Comparison of ENCODE assay signal across 8 mouse cellular contexts in the genomic region with DNA sequence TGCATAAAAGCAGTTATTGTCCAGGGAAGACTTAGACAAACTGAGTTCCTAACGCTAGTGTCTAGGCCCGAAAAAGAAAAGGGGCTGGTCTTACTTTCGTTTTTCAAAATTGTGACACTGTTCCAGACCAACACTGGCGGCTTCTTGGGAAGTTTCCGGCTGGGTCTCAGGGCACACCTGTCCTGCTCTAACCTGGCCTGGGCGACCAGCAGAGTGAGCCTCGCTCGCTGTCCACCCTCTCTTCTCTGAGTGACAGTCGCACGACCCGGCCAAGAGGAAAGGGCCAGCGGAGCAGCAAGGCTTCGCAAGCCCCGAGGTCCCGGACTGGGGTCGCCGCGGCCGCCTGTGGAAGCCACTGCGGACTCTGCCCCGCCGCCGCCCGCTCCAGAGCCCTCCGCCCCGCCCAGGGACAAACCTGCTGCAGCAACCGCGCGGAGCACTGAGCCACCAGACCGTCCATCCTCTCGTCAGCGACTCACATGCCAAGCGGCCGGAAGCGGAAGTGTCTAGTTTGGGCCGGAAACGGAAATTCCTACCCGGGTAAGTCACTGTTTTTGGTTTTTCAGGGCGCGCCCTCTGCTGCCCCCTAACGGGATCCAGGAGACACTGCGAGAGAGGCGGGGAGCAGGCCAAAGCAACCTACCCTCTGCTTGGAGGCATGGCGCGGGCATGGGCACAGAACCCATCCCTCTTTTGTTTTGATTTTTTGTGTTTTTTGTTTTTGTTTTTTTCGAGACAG. TPM values are rescaled to one million over a fixed set of nuclear protein-coding genes. Genes with fewer than 3 reads are reported as not detected.
DNase-seq lines count a peak whose midpoint lies in the region; ATAC-seq lines count a peak whose summit lies in the region.

A gene (minus strand): TSS at position 485 of the 739 bp plus-strand sequence.

- H3K27me3 ChIP-seq in lung, embryonic 16.5 days (ENCODE audit: control insufficient read depth, insufficient read depth, low read depth, low read length) = no peaks in the 10 kb centered on the region

- peak; percentile 87 to 91 for ATAC-seq in hematopoietic stem cell, adult 5-6 weeks (replicated peaks in 1 of 2; ENCODE audit: insufficient read depth in 1 of 2, low FRiP score in 2 of 2, low TSS enrichment in 1 of 2, low read depth in 1 of 2, poor library complexity in 2 of 2, severe bottlenecking in 2 of 2)
- peak; percentile 88 for ATAC-seq in lung, embryonic 16.5 days (ENCODE audit: low read depth)

- H3K27ac ChIP-seq in lung, embryonic 16.5 days (ENCODE audit: low read length) = no peak within 1 kb of the TSS

- H3K9me3 ChIP-seq in lung, embryonic 16.5 days (ENCODE audit: control insufficient read depth, low read length) = no peaks in the 10 kb centered on the region

- H3K4me2 ChIP-seq in lung, embryonic 16.5 days (ENCODE audit: low read depth, low read length) = peak within 1 kb of the TSS; percentile 73

- peak within 1 kb of the TSS; percentile 99 for H3K4me3 ChIP-seq in lung, embryonic 16.5 days (ENCODE audit: low read length)

- peaks cover 11% of the 10 kb centered on the region for H3K4me1 ChIP-seq in lung, embryonic 16.5 days (replicated peaks; ENCODE audit: control insufficient read depth, insufficient read depth, low read length)

- 1% methylated on average over 46 of the region's 46 CpGs for WGBS in lung, embryonic 16.5 days

- DNase-seq in MEL-GATA-1-ER (ENCODE audit: extremely low read depth, low read depth) = peak; percentile 85
- peak; percentile 94 for DNase-seq in cerebellum, adult 8-10 months
- peak; percentile 94 for DNase-seq in forelimb bud, embryonic 11.5 days (ENCODE audit: low read depth, low spot score)
- peak; percentile 76 for DNase-seq in layer of hippocampus, adult 9-10 months (ENCODE audit: low spot score)
- DNase-seq in ovary, postnatal 10 days (ENCODE audit: low spot score) = peak; percentile 65
- DNase-seq in thymus, postnatal 10 days (ENCODE audit: low spot score in 2 of 2) = peak; percentile 86 to 94

- peaks cover 8% of the 10 kb centered on the region; the same call in 1 of the 2 replicates for H3K36me3 ChIP-seq in lung, embryonic 16.5 days (ENCODE audit: control insufficient read depth, insufficient read depth, low read length)

- peak within 1 kb of the TSS; percentile 94 for H3K9ac ChIP-seq in lung, embryonic 16.5 days (ENCODE audit: low read length)

RNA-seq across cellular contexts. Expression of the gene that starts here (rescaled TPM):
- total RNA-seq in hematopoietic stem cell, adult 5-6 weeks (2017) = 97.1 and 102 TPM in 2 replicates
- polyA plus RNA-seq in lung, embryonic 16.5 days (2015; fragmentation: Nextera tagmentation; extraction: Ambion mirVana) = 70.9 and 74.9 TPM in 2 replicates
